Mouse (Mus musculus) layer of hippocampus, adult 18-20 months (tissue): ENCODE measurements around the gene Tom1. TPM values are rescaled to one million over a fixed set of nuclear protein-coding genes. Genes with fewer than 3 reads are reported as not detected.

ENCODE experiments used
- DNase-seq, 2 experiments: peaks; one replicate each; pipeline ENCODE4 v3.0.0; 2022; ENCODE audit warnings: low spot score in 2 of 2
- long read RNA-seq: library from polyadenylated mRNA; stranded (forward); transcript quantifications from one replicate; pipeline ENCODE4 v2.0.0, GENCODE M21; 2021
- total RNA-seq, 2 experiments: library from RNA; stranded (reverse); gene quantifications; 2 replicates each; pipeline ENCODE4 v1.2.3; 2021

Tom1 gene
- 10 to 100 TPM; 40.4 to 42.5 TPM for total RNA-seq
- long read RNA-seq, transcript Tom1-202 (15 exons, 2,267 nt): major isoform, 41 of 55 reads
- long read RNA-seq, partial matches to known transcripts: 2 of 55 reads
- long read RNA-seq, other reads (novel, unspliced or antisense): 11 of 55 reads

DNA sequence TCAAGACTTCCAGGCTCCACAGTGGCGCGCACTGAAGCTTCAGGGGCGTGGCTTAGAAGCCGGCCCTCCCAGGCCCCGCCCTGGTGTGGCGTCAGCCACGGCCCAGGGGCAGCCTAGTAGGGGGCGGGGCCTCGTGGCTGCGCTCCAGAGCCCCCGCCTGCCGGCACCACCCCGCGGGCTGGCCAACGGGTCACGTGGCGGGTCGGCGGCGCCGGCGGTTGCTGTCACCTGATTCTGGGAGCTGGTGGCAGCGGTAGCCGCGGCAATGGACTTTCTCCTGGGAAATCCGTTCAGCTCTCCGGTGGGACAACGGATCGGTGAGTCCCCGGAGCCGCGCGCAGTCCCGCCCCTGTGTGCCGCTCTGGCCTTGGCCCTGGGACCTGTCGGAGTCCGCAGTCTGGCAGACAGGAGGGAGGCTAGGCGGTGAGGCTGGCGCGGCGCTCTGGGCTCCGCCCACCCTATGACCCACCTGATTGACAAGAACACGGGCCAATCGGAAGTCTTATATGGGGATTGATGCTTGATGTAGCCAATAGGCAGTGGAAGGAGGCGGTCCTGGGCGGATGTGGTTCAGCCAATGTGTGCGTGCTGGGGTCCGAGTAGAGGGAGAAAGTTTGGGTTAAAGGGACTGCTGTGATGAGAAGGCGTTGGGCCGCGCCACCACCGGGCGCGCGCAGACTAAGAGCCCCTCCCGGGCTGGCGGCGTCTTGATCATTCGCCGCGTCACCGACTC lies at the start of gene Tom1:
Gene Tom1 (plus strand): TSS at position 195 of the 733 bp plus-strand sequence.
- peak; percentile 98 to 99 for DNase-seq

DNA sequence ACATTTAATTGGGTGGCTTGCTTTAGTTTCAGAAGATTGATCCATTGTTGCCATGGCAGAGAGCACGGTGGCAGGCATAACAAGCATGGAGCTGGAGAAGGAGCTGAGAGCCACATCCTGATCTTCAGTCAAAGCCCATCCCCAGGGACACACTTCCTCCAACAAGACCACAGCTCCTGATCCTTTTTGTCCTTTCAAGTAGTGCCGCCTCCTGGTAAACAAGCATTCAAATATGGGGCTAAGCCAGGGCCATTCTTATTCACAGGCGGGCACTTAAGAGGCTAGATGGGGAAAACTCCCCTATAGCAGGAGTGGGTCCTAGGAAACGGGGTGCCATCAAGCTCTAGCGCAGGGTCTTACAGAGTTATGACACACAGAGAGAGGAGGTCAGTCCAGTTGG lies 46.1 kb upstream of the Tom1 start:
- no peak for DNase-seq

- no peak for DNase-seq
These were observed 43.5 kb upstream of the Tom1 start for GRCm38 (mm10) chr8:74990021-74990420.

GRCm38 (mm10) chr8:74993081-74993474 lies 40.4 kb upstream of the Tom1 start, which contains the start of gene Hmgxb4:
Gene Hmgxb4 (plus strand): TSS chr8:74993356.
- no peak for DNase-seq

DNA sequence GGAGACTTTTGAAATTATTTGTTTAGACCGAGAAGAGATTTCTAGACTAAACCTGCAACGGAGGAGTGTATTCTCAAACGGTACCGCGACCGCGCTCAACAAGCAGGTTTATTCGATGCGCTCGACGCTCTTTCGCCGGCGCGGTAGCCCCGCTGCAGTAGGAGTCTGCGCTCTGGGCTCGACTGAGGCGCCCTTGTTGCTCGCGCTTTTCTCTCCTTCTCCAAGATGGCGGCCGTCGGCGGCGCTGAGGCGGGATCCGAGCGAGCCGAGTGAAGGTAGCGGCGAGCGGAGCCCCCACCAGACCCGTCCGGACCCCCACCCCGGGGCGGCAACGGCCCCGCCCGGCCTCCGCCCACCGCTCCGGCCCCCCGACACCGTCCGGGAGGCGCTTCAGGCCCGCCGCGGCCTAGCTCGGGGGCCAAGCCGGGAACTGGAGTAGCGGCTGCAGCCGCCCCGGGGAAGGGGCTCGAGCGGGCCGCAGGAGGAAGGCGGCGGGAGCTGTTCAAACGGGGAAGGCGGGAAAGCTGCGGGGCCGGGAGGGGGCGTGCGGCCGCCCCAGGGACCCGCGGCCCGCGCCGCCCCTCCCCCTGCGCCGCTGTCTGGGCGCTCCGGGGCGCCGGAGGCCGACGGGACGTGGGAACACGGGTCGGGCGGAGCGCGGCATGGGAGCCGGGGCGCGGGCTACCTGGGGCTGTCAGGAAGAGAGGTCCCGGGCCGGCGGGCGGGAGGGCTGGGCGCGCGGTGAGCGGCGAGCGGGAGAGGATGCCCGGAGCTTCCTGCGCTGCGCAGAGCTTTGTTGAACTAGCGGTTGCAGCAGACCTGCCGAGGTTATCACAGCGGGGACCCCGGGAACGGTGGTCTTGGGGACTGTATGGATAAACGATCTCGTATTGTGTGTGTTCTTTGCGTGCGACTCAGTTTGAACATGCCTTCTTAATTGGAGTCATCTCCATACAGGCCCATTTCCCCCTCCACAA lies 39.7 kb upstream of the Tom1 start:
- peak; percentile 79 to 89 for DNase-seq

DNA sequence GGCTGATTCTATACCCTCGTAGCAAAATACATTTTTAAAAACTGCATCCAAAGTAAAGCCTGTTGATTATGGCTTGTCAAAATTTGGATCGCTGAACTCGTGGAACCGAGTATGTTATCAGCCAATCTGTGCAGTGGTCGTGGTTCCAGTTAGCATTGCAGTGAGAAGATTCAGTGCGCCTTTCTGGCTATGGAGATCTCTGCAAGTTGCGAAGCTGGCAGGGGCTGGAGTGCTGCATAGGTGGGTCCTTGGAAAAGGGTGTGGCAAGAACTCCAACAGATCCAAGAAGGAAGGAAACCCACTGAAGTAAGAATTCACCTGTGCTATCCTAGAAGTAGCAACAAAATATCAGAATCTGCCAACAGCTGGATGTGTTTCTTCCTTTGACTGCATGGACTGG lies 39.0 kb upstream of the Tom1 start:
- no peak for DNase-seq

- no peak for DNase-seq
These were observed 33.1 kb upstream of the Tom1 start for GRCm38 (mm10) chr8:75000431-75000830.

DNA sequence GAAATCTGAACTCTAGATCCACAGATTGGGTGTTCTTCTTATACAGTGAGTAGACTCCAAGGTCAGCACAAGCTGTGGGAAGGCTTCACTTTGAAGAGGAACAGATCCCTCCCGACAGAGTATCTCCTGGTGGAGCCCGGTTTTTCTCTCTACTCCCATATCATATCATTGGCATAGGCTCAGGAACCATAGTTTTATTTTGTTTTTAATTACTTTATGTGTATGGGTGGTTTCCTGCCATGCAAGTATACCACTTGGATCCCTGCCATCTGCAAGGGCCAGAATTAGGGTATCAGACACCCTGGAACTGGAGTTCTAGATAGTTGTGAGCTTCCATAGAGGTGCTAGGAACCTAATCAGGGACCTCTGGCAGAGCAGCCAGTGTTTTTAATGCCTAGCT lies 24.7 kb upstream of the Tom1 start:
- no peak for DNase-seq

- no peak for DNase-seq
These were observed 19.9 kb upstream of the Tom1 start for GRCm38 (mm10) chr8:75013557-75013956.

DNA sequence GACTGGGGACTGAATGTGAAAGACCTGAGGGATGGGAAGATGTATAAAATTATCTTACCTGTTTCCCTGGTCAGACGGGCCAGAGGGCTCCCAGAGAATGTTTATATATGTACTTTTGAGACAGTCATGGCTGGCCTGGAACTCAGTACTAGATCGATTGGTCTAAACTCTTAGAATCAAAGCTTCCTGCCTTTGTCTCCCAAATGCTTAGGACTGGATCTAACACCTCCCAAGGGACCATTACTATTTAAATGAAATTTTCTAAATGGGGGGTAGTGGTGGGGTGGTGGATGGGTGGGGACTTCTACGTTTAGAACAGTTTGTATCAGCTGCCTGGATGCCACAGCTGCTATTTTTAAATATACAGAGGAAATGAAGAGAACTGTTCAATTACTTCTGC lies 19.5 kb upstream of the Tom1 start:
- DNase-seq: no peak

- no peak for DNase-seq
These were observed 17.5 kb upstream of the Tom1 start for GRCm38 (mm10) chr8:75015981-75016380.

DNA sequence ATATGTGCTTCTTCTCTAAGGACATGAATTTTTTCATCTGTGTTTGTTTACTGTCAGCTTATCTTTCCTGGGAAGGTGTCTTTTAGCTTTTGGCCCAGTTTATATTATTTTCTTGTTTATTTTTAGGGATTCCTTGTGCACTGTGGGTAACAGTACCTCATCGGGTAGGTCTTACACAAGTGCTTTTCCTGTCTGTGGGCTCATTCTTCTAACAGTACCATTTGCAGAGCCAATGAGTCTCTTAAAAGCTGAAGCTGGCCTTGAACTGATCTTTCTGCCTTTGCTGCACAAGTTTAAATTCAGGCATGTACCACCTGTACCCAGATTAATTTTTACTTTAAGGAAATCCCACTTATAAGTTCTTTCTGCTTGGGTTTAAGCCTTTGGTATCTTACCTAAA lies 17.1 kb upstream of the Tom1 start:
- no peak for DNase-seq

GRCm38 (mm10) chr8:75018274-75018972 lies 15.1 kb upstream of the Tom1 start:
- DNase-seq: no peak

DNA sequence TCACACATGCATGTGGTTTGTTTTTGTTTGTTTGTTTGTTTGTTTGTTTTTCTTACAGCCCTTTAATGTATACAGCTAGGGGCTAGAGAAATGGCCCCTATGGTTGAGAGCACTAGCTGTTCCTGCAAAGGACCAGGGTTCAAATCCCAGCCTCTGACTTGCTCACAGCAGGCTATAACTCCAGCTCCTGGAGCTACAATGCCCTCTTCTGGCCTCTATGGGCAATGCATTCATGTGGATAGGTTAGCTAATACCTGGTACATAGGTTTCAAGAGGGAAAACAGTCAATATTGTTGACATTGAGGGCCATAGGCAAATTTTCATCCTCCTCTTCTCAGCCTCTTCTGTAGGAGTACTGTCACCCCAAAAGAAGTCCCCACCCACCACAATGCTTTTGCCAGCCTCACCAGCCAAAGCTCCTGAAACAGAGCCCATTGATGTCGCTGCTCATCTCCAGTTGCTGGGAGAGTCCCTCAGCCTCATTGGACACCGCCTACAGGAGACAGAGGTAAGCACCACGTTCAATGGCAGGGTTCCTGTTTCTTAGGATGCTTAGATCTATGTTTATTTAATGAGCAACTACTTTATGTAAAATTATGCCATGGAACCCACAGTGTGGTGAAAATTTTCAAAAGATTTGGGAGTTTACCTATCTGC lies 9.7 kb upstream of the Tom1 start:
- no peak for DNase-seq

DNA sequence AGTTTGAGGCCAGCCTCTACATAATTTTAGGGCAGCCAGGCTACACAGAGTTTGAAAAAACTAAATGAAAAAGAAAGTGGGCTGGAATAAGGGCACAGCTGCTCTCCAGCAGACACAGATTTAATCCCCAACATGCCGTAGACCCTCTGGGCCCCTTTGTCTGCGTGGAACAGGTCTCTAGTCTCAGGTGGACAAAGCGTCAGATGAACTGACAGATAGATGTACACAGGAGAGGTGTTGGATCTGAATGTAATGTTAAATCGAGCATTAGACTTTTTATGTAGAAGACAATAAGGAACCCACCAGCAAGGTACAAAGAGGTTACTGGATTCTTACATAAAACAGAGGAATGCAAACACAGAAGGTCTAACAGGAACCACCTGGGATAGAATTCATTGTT lies 7.7 kb upstream of the Tom1 start:
- no peak for DNase-seq

GRCm38 (mm10) chr8:75030453-75031024 lies 3.0 kb upstream of the Tom1 start:
- no peak for DNase-seq

DNA sequence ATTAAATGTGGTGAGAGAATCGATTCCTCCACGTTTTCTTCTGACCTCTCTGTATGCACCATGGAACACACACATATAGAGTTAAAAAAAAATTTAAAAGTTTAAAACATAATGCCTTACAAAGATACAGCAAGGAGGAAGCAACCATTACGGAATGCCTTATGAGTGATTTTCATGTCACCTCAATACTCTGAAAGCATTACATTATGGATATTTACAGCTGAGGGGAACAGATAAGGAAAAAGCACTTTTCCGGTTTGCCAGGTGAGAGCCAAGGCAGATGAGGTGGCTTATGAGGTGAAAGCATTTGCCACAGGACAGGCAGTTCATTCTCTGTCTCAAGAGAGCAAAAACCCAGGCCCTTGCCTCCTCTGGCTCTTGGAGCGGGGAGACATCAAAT lies 544 bp upstream of the Tom1 start:
- no peak for DNase-seq

DNA sequence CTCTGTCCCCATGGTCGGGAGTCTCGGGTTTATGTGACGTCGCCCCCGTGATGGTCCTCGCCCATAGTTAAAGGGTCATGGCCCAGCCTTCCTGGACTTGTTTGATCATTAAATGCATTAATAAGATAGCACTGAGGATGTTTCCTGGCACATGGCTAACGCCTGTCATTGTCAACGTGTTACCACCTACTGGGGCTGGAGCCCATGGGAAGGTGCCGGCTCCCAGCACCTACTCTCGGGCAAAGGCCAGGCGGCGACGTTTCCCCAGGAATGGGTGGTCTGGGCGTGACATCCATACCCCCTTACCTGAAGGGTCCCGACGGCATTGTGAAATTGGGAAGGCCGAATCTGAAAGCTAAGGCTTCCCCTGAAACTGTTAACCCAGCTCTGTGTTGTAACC lies 780 bp downstream of the Tom1 start:
- no peak for DNase-seq

GRCm38 (mm10) chr8:75035640-75036039 lies 2.1 kb downstream of the Tom1 start:
- DNase-seq: no peak

GRCm38 (mm10) chr8:75038497-75038896 lies 5.0 kb downstream of the Tom1 start:
- DNase-seq: no peak

GRCm38 (mm10) chr8:75039754-75040153 lies 6.2 kb downstream of the Tom1 start:
- DNase-seq: no peak
